Comparison of ENCODE assay signal across 8 mouse cellular contexts in genomic region chr1:87245929-87246815, GRCm38 (mm10). TPM values are rescaled to one million over a fixed set of nuclear protein-coding genes. Genes with fewer than 3 reads are reported as not detected.
DNase-seq lines count a peak whose midpoint lies in the region; ATAC-seq and TF ChIP-seq lines count a peak whose summit lies in the region.

No protein-coding gene starts in this region.

- H3K27me3 ChIP-seq in hindbrain, postnatal 0 days (ENCODE audit: insufficient read depth, low read length), result no peaks in the 10 kb centered on the region

- no peak overlapping the region for H3K27ac ChIP-seq in gastrocnemius, adult 2 months
- no peak overlapping the region for H3K27ac ChIP-seq in hindbrain, postnatal 0 days
- H3K27ac ChIP-seq in left cerebral cortex, adult 2 months, result no peak overlapping the region

- peak; percentile 91 for ATAC-seq in hindbrain, postnatal 0 days
- peak; percentile 92 for ATAC-seq in megakaryocyte, adult 5-6 weeks (ENCODE audit: poor library complexity, severe bottlenecking)

- no peak; the same call in 1 of the 2 replicates for TF ChIP-seq CTCF in gastrocnemius, adult 2 months (IDR thresholded peaks at IDR 0.05)
- TF ChIP-seq CTCF in hindbrain, postnatal 0 days (IDR thresholded peaks at IDR 0.05; ENCODE audit: low read depth), result peak; percentile 94
- TF ChIP-seq CTCF in left cerebral cortex, adult 2 months (IDR thresholded peaks at IDR 0.05), result peak; percentile 98

- no peaks in the 10 kb centered on the region for H3K36me3 ChIP-seq in hindbrain, postnatal 0 days (ENCODE audit: insufficient read depth, low read length)

- intact Hi-C loops in gastrocnemius, adult 2 months (cut with DNase I), result loop anchor here (2.0 to 10.0 kb wide), 2 partner anchors 47 to 109 kb away; no protein-coding TSS in a partner anchor
- intact Hi-C loops in left cerebral cortex, adult 2 months (cut with DNase I), result loop anchor here (1.0 to 10.0 kb wide), 2 partner anchors 47 to 519 kb away; no protein-coding TSS in a partner anchor

- 27% methylated on average over 22 of the region's 22 CpGs for WGBS in hindbrain, postnatal 0 days

- no peak overlapping the region for H3K4me3 ChIP-seq in gastrocnemius, adult 2 months
- H3K4me3 ChIP-seq in hindbrain, postnatal 0 days (ENCODE audit: low read length), result no peak overlapping the region
- peak overlapping the region; percentile 11 for H3K4me3 ChIP-seq in left cerebral cortex, adult 2 months

- no peaks in the 10 kb centered on the region for H3K4me1 ChIP-seq in hindbrain, postnatal 0 days (ENCODE audit: insufficient read depth, low read length)

- DNase-seq in WW6 (ENCODE audit: low read depth, low spot score), result peak; percentile 59
- peak; percentile 85 to 92 for DNase-seq in cerebellum, postnatal 4 days (ENCODE audit: low spot score in 2 of 2)
- DNase-seq in gastrocnemius, adult 2 months, result peak; percentile 83
- DNase-seq in hindbrain, postnatal 0 days (ENCODE audit: low spot score), result peak; percentile 87
- DNase-seq in left cerebral cortex, adult 2 months (ENCODE audit: extremely low spot score in 1 of 2, low spot score in 2 of 2), result peak; percentile 76 to 85
- peak; percentile 76 to 86 for DNase-seq in right cerebral cortex, postnatal 10 days (ENCODE audit: low spot score in 2 of 2)
- peak; percentile 68 for DNase-seq in urinary bladder, postnatal 25 days (ENCODE audit: low spot score)

- peak overlapping the region; percentile 37; the same call in 1 of the 2 replicates for H3K4me2 ChIP-seq in hindbrain, postnatal 0 days (ENCODE audit: low read depth, low read length)

- H3K9ac ChIP-seq in hindbrain, postnatal 0 days (replicated peaks; ENCODE audit: low read length), result no peak overlapping the region

- no peaks in the 10 kb centered on the region for H3K9me3 ChIP-seq in hindbrain, postnatal 0 days (ENCODE audit: low read length)

RNA-seq across cellular contexts. Expression of gene Efhd1, which starts 18.0 kb away (rescaled TPM):
- 1 to 10 TPM; 3.7 to 7.4 TPM for total RNA-seq in gastrocnemius, adult 2 months (2021)
- 12.4 and 13.0 TPM in 2 replicates for total RNA-seq in hindbrain, postnatal 0 days (2014; rRNA removed)
- polyA plus RNA-seq in hindbrain, postnatal 0 days (2015; fragmentation: Nextera tagmentation; extraction: Ambion mirVana), result 6.4 and 7.8 TPM in 2 replicates
- 10 to 100 TPM in 1 of 2 experiments, 1 to 10 TPM in 1; 10.0 to 11.0 TPM for total RNA-seq in left cerebral cortex, adult 2 months (2021)
- total RNA-seq in megakaryocyte, adult 5-6 weeks (2015), result 0.07 TPM in 1 of 2 replicates, not detected in the other
- not detected in 2 replicates for total RNA-seq in megakaryocyte, adult 5-6 weeks (2017)

RNA-seq across cellular contexts. Expression of gene Eif4e2, which starts 32.5 kb away (rescaled TPM):
- 10 to 100 TPM; 53.0 to 57.0 TPM for total RNA-seq in gastrocnemius, adult 2 months (2021)
- total RNA-seq in hindbrain, postnatal 0 days (2014; rRNA removed), result 60.4 and 68.1 TPM in 2 replicates
- polyA plus RNA-seq in hindbrain, postnatal 0 days (2015; fragmentation: Nextera tagmentation; extraction: Ambion mirVana), result 99.7 and 103 TPM in 2 replicates
- 10 to 100 TPM; 59.8 to 60.1 TPM for total RNA-seq in left cerebral cortex, adult 2 months (2021)
- total RNA-seq in megakaryocyte, adult 5-6 weeks (2015), result 75.9 and 81.3 TPM in 2 replicates
- 118 and 156 TPM in 2 replicates for total RNA-seq in megakaryocyte, adult 5-6 weeks (2017)

RNA-seq across cellular contexts. Expression of gene Chrng, which starts 41.7 kb away (rescaled TPM):
- total RNA-seq in gastrocnemius, adult 2 months (2021), result not detected
- total RNA-seq in hindbrain, postnatal 0 days (2014; rRNA removed), result 0.22 TPM in 1 of 2 replicates, not detected in the other
- 0.06 TPM in 1 of 2 replicates, not detected in the other for polyA plus RNA-seq in hindbrain, postnatal 0 days (2015; fragmentation: Nextera tagmentation; extraction: Ambion mirVana)
- not detected for total RNA-seq in left cerebral cortex, adult 2 months (2021)
- total RNA-seq in megakaryocyte, adult 5-6 weeks (2015), result not detected in 2 replicates
- total RNA-seq in megakaryocyte, adult 5-6 weeks (2017), result not detected in 2 replicates

RNA-seq across cellular contexts. Expression of gene Chrnd, which starts 55.8 kb away (rescaled TPM):
- 1 to 10 TPM; 1.8 to 2.3 TPM for total RNA-seq in gastrocnemius, adult 2 months (2021)
- not detected in 2 replicates for total RNA-seq in hindbrain, postnatal 0 days (2014; rRNA removed)
- polyA plus RNA-seq in hindbrain, postnatal 0 days (2015; fragmentation: Nextera tagmentation; extraction: Ambion mirVana), result not detected in 2 replicates
- not detected for total RNA-seq in left cerebral cortex, adult 2 months (2021)
- not detected in 2 replicates for total RNA-seq in megakaryocyte, adult 5-6 weeks (2015)
- not detected in 2 replicates for total RNA-seq in megakaryocyte, adult 5-6 weeks (2017)

Comparison
In these comparisons a context has a peak if more than half of its experiments do, and no peak if none do; other contexts are left out.
1. RNA of gene Efhd1, which starts 18.0 kb away (total RNA-seq): 12.4 to 13.0 TPM in hindbrain, postnatal 0 days, 10.0 to 11.0 TPM in left cerebral cortex, adult 2 months and 3.7 to 7.4 TPM in gastrocnemius, adult 2 months; 0.07 TPM in megakaryocyte, adult 5-6 weeks; every median in the first group is over 4 times any median in the second.
2. Peak in every context shown above with its lines, with median percentiles within 50 percentile points of each other: DNase-seq.